Mouse (Mus musculus) kidney, adult 9 months (tissue): ENCODE results near the gene Gm4907.
A peak's percentile ranks its signal among the peaks of the same experiment; 100 is the strongest.
"Not testable (repeated sequence)": the region's sequence is repeated elsewhere in the genome, so short reads cannot be mapped to it uniquely, and the experiment has no call there.

ENCODE experiments used
- DNase-seq: peaks from one replicate; pipeline ENCODE4 v3.0.0; 2022

Gene Gm4907

GRCm38 (mm10) chrX:23882253-23882652 is at the start of gene Gm4907:
Gm4907 (plus strand) TSS chrX:23882553.
- not testable (repeated sequence) for DNase-seq

GRCm38 (mm10) chrX:23833784-23834183 is 48.6 kb upstream of the Gm4907 start:
- not testable (repeated sequence) for DNase-seq

GRCm38 (mm10) chrX:23840921-23841320 is 41.4 kb upstream of the Gm4907 start:
- DNase-seq = peak; percentile 65

GRCm38 (mm10) chrX:23954161-23954560 is 71.8 kb downstream of the Gm4907 start:
- no peak for DNase-seq
